Mouse (Mus musculus) kidney, embryonic 15.5 days (tissue): Measurements from ENCODE around the gene Sult3a1. TPM values are rescaled to one million over a fixed set of nuclear protein-coding genes. Genes with fewer than 3 reads are reported as not detected.

ENCODE experiments used
- polyA plus RNA-seq: library from polyadenylated mRNA; unstranded; fragments of >200 nt; fragmentation: Nextera tagmentation; extraction: Ambion mirVana; gene quantifications from 2 replicates; pipeline ENCODE4 v1.2.1, GENCODE M21; 2015

Sult3a1 gene
- polyA plus RNA-seq, 1 experiment from 2014 or later: not detected

Other genes starting within 250 kb of the Sult3a1 start
- 0.05 and 0.18 TPM in 2 replicates for gene Clvs2, start 233.0 kb upstream of the Sult3a1 start, polyA plus RNA-seq
- not detected in 2 replicates for gene Sult3a2, start 71.0 kb upstream of the Sult3a1 start, polyA plus RNA-seq
- 0.05 and 0.14 TPM in 2 replicates for gene Rsph4a, start 47.4 kb downstream of the Sult3a1 start, polyA plus RNA-seq
- 21.5 and 21.9 TPM in 2 replicates for gene Zup1, start 93.5 kb downstream of the Sult3a1 start, polyA plus RNA-seq
- 121 and 133 TPM in 2 replicates for gene Rwdd1, start 161.9 kb downstream of the Sult3a1 start, polyA plus RNA-seq
- gene Trappc3l, start 179.9 kb downstream of the Sult3a1 start, polyA plus RNA-seq: not detected in 2 replicates
- gene Calhm4, start 186.6 kb downstream of the Sult3a1 start, polyA plus RNA-seq: not detected in 2 replicates
- gene Calhm5, start 238.8 kb downstream of the Sult3a1 start, polyA plus RNA-seq: 0.39 and 0.74 TPM in 2 replicates